In the genomic region with DNA sequence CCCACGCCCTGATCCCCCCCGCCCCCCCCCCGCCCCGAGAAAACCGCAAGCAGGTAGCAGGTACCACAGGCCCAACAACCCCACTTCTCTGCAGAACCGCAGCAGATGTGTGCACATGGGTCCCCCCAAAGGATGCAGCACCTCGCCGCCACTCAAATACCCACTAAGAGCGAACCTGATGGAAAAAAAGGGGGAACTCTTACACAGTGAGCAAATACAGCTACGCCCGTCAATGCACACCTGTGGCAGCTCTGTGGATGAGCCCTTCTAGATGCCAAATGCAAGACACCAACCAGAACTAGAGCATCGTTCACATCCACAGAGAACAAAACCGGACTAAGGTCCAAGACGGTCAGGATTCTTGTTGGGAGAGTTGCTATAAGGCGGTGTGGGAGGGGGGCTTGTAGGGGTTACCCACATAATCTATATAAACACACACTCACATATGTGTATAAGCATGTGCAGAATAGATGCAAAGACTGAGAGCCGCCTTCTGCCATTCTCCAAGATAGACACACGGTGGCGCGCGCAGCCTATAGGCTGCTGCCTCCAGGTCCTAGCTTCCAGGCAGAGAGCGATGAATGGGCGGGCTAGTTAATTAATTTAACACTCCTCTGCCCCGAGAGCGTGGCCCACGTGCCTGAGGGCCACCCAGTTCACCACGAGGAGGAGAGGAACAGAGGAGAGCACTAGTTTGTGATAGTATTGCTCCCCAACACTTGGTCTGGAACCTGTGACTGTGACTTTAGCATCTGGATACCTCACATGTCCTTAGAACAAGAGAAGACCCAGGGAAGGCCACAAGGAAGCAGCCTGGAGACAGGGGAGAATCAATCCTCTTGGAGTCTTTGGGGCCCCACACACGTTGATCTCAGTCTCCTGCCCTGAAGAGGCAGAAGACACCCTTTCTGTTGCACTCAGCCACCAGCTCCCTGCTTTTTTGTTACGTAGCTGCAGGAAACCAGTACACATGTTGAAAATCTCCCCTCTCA, we compare ENCODE assay signal across 8 mouse cellular contexts. TPM values are rescaled to one million over a fixed set of nuclear protein-coding genes. Genes with fewer than 3 reads are reported as not detected.
DNase-seq lines count a peak whose midpoint lies in the region; ATAC-seq and TF ChIP-seq lines count a peak whose summit lies in the region.

No protein-coding gene starts in this region.

- no peaks in the 10 kb centered on the region for H3K79me2 ChIP-seq in liver, adult 2 months (ENCODE audit: control insufficient read depth, insufficient read depth, low read length)
- no peaks in the 10 kb centered on the region for H3K79me2 ChIP-seq in myocyte (ENCODE audit: control insufficient read depth, insufficient read depth)

- H3K36me3 ChIP-seq in intestine, postnatal 0 days (ENCODE audit: control insufficient read depth, insufficient read depth): no peaks in the 10 kb centered on the region
- H3K36me3 ChIP-seq in liver, adult 2 months (ENCODE audit: control insufficient read depth, insufficient read depth, low read length): no peaks in the 10 kb centered on the region
- no peaks in the 10 kb centered on the region for H3K36me3 ChIP-seq in myocyte (ENCODE audit: control insufficient read depth, insufficient read depth)
- no peaks in the 10 kb centered on the region for H3K36me3 ChIP-seq in thymus, adult 2 months (ENCODE audit: control insufficient read depth, insufficient read depth, low read length)

- H3K4me3 ChIP-seq in intestine, postnatal 0 days (ENCODE audit: low read depth, low read length): no peak overlapping the region
- no peak overlapping the region for H3K4me3 ChIP-seq in liver, adult 2 months (ENCODE audit: insufficient read depth, low read depth, low read length)
- no peak overlapping the region for H3K4me3 ChIP-seq in myocyte
- H3K4me3 ChIP-seq in thymus, adult 2 months (ENCODE audit: control insufficient read depth, insufficient read depth, low read length): no peak overlapping the region

- 19% methylated on average over 28 of the region's 28 CpGs for WGBS in intestine, postnatal 0 days
- WGBS in liver, adult 2 months: 22% methylated on average over 28 of the region's 28 CpGs
- 11% methylated on average over 28 of the region's 28 CpGs for WGBS in thymus, adult 2 months

- H3K9me3 ChIP-seq in intestine, postnatal 0 days (ENCODE audit: control insufficient read depth): no peaks in the 10 kb centered on the region

- peak; percentile 97 for TF ChIP-seq CTCF in intestine, postnatal 0 days (IDR thresholded peaks at IDR 0.05; ENCODE audit: low read depth)
- peak; percentile 99 for TF ChIP-seq CTCF in liver, adult 2 months (IDR thresholded peaks at IDR 0.05; ENCODE audit: low read depth, low read length)
- TF ChIP-seq CTCF in thymus, adult 2 months (IDR thresholded peaks at IDR 0.05; ENCODE audit: borderline replicate concordance, control insufficient read depth, extremely low read depth, insufficient read depth, low read length, poor library complexity): peak; percentile 76; the same call in 1 of the 2 replicates

- peak; percentile 75 for ATAC-seq in granulocyte monocyte progenitor cell, adult 5-6 weeks (replicated peaks; ENCODE audit: poor library complexity, severe bottlenecking)
- 0 out of 2 replicates have a peak, but pooled peaks have one; percentile 33 for ATAC-seq in intestine, postnatal 0 days

- H3K27ac ChIP-seq in intestine, postnatal 0 days (ENCODE audit: low read depth, low read length): no peak overlapping the region
- H3K27ac ChIP-seq in liver, adult 2 months (replicated peaks; ENCODE audit: insufficient read depth, low read depth, low read length): no peak overlapping the region
- peak overlapping the region; percentile 67; the same call in 1 of the 2 replicates for H3K27ac ChIP-seq in thymus, adult 2 months (ENCODE audit: control insufficient read depth, insufficient read depth, low read length)

- no peaks in the 10 kb centered on the region for H3K27me3 ChIP-seq in intestine, postnatal 0 days (replicated peaks; ENCODE audit: control insufficient read depth, insufficient read depth, low read length)
- no peaks in the 10 kb centered on the region for H3K27me3 ChIP-seq in liver, adult 2 months (ENCODE audit: control insufficient read depth, insufficient read depth, low read length)
- no peaks in the 10 kb centered on the region for H3K27me3 ChIP-seq in myocyte (ENCODE audit: control insufficient read depth, insufficient read depth, insufficient read length)
- H3K27me3 ChIP-seq in thymus, adult 2 months (ENCODE audit: control insufficient read depth, insufficient read depth, low read length): no peaks in the 10 kb centered on the region

- H3K4me2 ChIP-seq in intestine, postnatal 0 days (replicated peaks; ENCODE audit: low read depth): no peak overlapping the region
- peak overlapping the region; percentile 43 for H3K4me2 ChIP-seq in myocyte (ENCODE audit: low read depth)

- DNase-seq in A20 (ENCODE audit: low read depth, low spot score) (peak; percentile 78), WW6 (ENCODE audit: low read depth, low spot score) (peak; percentile 49)
- peak; percentile 93 for DNase-seq in embryo, embryonic 10 days (ENCODE audit: low spot score)
- no peak for DNase-seq in liver, adult 2 months (ENCODE audit: extremely low read depth, low read depth, low spot score)
- peak; percentile 65 for DNase-seq in thymus, adult 2 months

- no peak for TF ChIP-seq POLR2A in liver, adult 2 months (IDR thresholded peaks at IDR 0.05; ENCODE audit: extremely low read depth, insufficient read depth, low read length)
- no peak for TF ChIP-seq POLR2A in myocyte (IDR thresholded peaks at IDR 0.05; ENCODE audit: insufficient read length, low read depth)
- no peak for TF ChIP-seq POLR2A in thymus, adult 2 months (IDR thresholded peaks at IDR 0.05; ENCODE audit: control insufficient read depth, extremely low read depth, insufficient read depth, low read length, poor library complexity)

- H3ac ChIP-seq in myocyte (ENCODE audit: control insufficient read depth, insufficient read length): no peak overlapping the region

- no peak overlapping the region for H3K9ac ChIP-seq in intestine, postnatal 0 days (ENCODE audit: low read depth, low read length)
- H3K9ac ChIP-seq in liver, adult 2 months (ENCODE audit: low read depth, low read length): no peak overlapping the region

- 0 out of 2 replicates have a peak, but pooled peaks cover 3% of the 10 kb centered on the region for H3K4me1 ChIP-seq in intestine, postnatal 0 days (replicated peaks; ENCODE audit: control insufficient read depth, insufficient read depth, low read length)
- peaks cover 9% of the 10 kb centered on the region for H3K4me1 ChIP-seq in liver, adult 2 months (ENCODE audit: control insufficient read depth, insufficient read depth, low read length)
- H3K4me1 ChIP-seq in thymus, adult 2 months (replicated peaks; ENCODE audit: control insufficient read depth, insufficient read depth, low read length): peaks cover 32% of the 10 kb centered on the region

TF ChIP-seq in myocyte, 11 proteins besides CTCF, POLR2A, EP300 and RAD21:
- TF ChIP-seq POLR2AphosphoS2 (IDR thresholded peaks at IDR 0.05; ENCODE audit: insufficient read length, low read depth) (no peak), USF1 (IDR thresholded peaks at IDR 0.05; ENCODE audit: low read depth) (peak; percentile 31)

RNA-seq across cellular contexts. Expression of a gene that starts 15.9 kb away (rescaled TPM):
- total RNA-seq in granulocyte monocyte progenitor cell, adult 5-6 weeks (2014; fragmentation: Nextera tagmentation): not detected in 2 replicates
- total RNA-seq in granulocyte monocyte progenitor cell, adult 5-6 weeks (2017): not detected in 2 replicates
- 16.8 and 17.0 TPM in 2 replicates for polyA plus RNA-seq in intestine, postnatal 0 days (2015; fragmentation: Nextera tagmentation; extraction: Ambion mirVana)
- total RNA-seq in liver, adult 2 months (2014; rRNA removed): 6.5 and 8.5 TPM in 2 replicates
- polyA plus RNA-seq in liver, adult 2 months (2012; rRNA removed): 39.7 and 42.7 TPM in 2 replicates
- 76.0 TPM for polyA plus RNA-seq in myocyte (2012; fragmentation: generic; extraction: Trizol)
- 8.1 and 12.5 TPM in 2 replicates for polyA plus RNA-seq in thymus, adult 2 months (2012; rRNA removed)

RNA-seq across cellular contexts. Expression of a gene that starts 23.7 kb away (rescaled TPM):
- not detected in 2 replicates for total RNA-seq in granulocyte monocyte progenitor cell, adult 5-6 weeks (2014; fragmentation: Nextera tagmentation)
- total RNA-seq in granulocyte monocyte progenitor cell, adult 5-6 weeks (2017): 0.22 TPM in 1 of 2 replicates, not detected in the other
- 3.2 and 3.9 TPM in 2 replicates for polyA plus RNA-seq in intestine, postnatal 0 days (2015; fragmentation: Nextera tagmentation; extraction: Ambion mirVana)
- 2.7 and 4.3 TPM in 2 replicates for total RNA-seq in liver, adult 2 months (2014; rRNA removed)
- polyA plus RNA-seq in liver, adult 2 months (2012; rRNA removed): 15.0 and 18.7 TPM in 2 replicates
- polyA plus RNA-seq in myocyte (2012; fragmentation: generic; extraction: Trizol): 1.4 TPM
- 12.6 and 13.0 TPM in 2 replicates for polyA plus RNA-seq in thymus, adult 2 months (2012; rRNA removed)

RNA-seq across cellular contexts. Expression of a gene that starts 28.8 kb away (rescaled TPM):
- not detected in 2 replicates for total RNA-seq in granulocyte monocyte progenitor cell, adult 5-6 weeks (2014; fragmentation: Nextera tagmentation)
- total RNA-seq in granulocyte monocyte progenitor cell, adult 5-6 weeks (2017): not detected in 2 replicates
- 787 and 833 TPM in 2 replicates for polyA plus RNA-seq in intestine, postnatal 0 days (2015; fragmentation: Nextera tagmentation; extraction: Ambion mirVana)
- total RNA-seq in liver, adult 2 months (2014; rRNA removed): 0.55 TPM in 1 of 2 replicates, not detected in the other
- 0.57 TPM in 1 of 2 replicates, not detected in the other for polyA plus RNA-seq in liver, adult 2 months (2012; rRNA removed)
- 2.2 TPM for polyA plus RNA-seq in myocyte (2012; fragmentation: generic; extraction: Trizol)
- polyA plus RNA-seq in thymus, adult 2 months (2012; rRNA removed): 2.9 and 4.8 TPM in 2 replicates

RNA-seq across cellular contexts. Expression of a gene that starts 50.5 kb away (rescaled TPM):
- 46.3 and 48.6 TPM in 2 replicates for total RNA-seq in granulocyte monocyte progenitor cell, adult 5-6 weeks (2014; fragmentation: Nextera tagmentation)
- 13.9 and 17.6 TPM in 2 replicates for total RNA-seq in granulocyte monocyte progenitor cell, adult 5-6 weeks (2017)
- 40.1 TPM in 2 replicates for polyA plus RNA-seq in intestine, postnatal 0 days (2015; fragmentation: Nextera tagmentation; extraction: Ambion mirVana)
- 4.4 and 6.4 TPM in 2 replicates for total RNA-seq in liver, adult 2 months (2014; rRNA removed)
- 34.9 and 42.7 TPM in 2 replicates for polyA plus RNA-seq in liver, adult 2 months (2012; rRNA removed)
- 89.3 TPM for polyA plus RNA-seq in myocyte (2012; fragmentation: generic; extraction: Trizol)
- polyA plus RNA-seq in thymus, adult 2 months (2012; rRNA removed): 137 and 155 TPM in 2 replicates

RNA-seq across cellular contexts. Expression of a gene that starts 53.2 kb away (rescaled TPM):
- 31.2 and 34.9 TPM in 2 replicates for total RNA-seq in granulocyte monocyte progenitor cell, adult 5-6 weeks (2014; fragmentation: Nextera tagmentation)
- total RNA-seq in granulocyte monocyte progenitor cell, adult 5-6 weeks (2017): 4.5 and 8.2 TPM in 2 replicates
- 7.2 and 7.6 TPM in 2 replicates for polyA plus RNA-seq in intestine, postnatal 0 days (2015; fragmentation: Nextera tagmentation; extraction: Ambion mirVana)
- 0.74 and 1.1 TPM in 2 replicates for total RNA-seq in liver, adult 2 months (2014; rRNA removed)
- 1.2 and 2.3 TPM in 2 replicates for polyA plus RNA-seq in liver, adult 2 months (2012; rRNA removed)
- 0.06 TPM for polyA plus RNA-seq in myocyte (2012; fragmentation: generic; extraction: Trizol)
- 97.5 and 110 TPM in 2 replicates for polyA plus RNA-seq in thymus, adult 2 months (2012; rRNA removed)

Comparison
In these comparisons a context has a peak if more than half of its experiments do, and no peak if none do; other contexts are left out.
1. RNA of a gene that starts 28.8 kb away (polyA plus RNA-seq): 787 to 833 TPM in intestine, postnatal 0 days; 2.9 to 4.8 TPM in thymus, adult 2 months, 2.2 TPM in myocyte (single experiment) and 0.57 TPM in liver, adult 2 months; every median in the first group is over 100 times any median in the second.
2. Peak in every context shown above with its lines, with median percentiles within 50 percentile points of each other: CTCF ChIP-seq.